Mouse (Mus musculus) midbrain, embryonic 10.5 days (tissue): ENCODE results near the gene Phox2a. TPM values are rescaled to one million over a fixed set of nuclear protein-coding genes. Genes with fewer than 3 reads are reported as not detected.

ENCODE experiments used
- DNase-seq: peaks from one replicate; pipeline ENCODE4 v3.0.0-alpha.2; 2017; ENCODE audit warnings: low spot score
- H3K27ac ChIP-seq: fragments of 300-500 bp; sonication (generic); replicated peaks from 2 replicates; pipeline ENCODE4 v1.5.1; 2016; ENCODE audit warnings: mild to moderate bottlenecking
- H3K27me3 ChIP-seq: fragments of 300-500 bp; sonication (generic); 2 replicates; pipeline ENCODE4 v1.6.1; 2016; ENCODE audit warnings: low read depth, mild to moderate bottlenecking; ENCODE audit not compliant: poor library complexity, severe bottlenecking
- H3K36me3 ChIP-seq: fragments of 300-500 bp; sonication (generic); 2 replicates; pipeline ENCODE4 v1.6.1; 2016; ENCODE audit warnings: mild to moderate bottlenecking, moderate library complexity
- H3K4me1 ChIP-seq: fragments of 300-500 bp; sonication (generic); 2 replicates; pipeline ENCODE4 v1.6.1; 2016
- H3K4me3 ChIP-seq: fragments of 300-500 bp; sonication (generic); 2 replicates; pipeline ENCODE4 v1.5.1; 2016; ENCODE audit warnings: mild to moderate bottlenecking, moderate library complexity
- H3K9me3 ChIP-seq: fragments of 300-500 bp; sonication (generic); replicated peaks from 2 replicates; pipeline ENCODE4 v1.6.1; 2016; ENCODE audit warnings: mild to moderate bottlenecking
- WGBS: fragments of 180-500 bp; shearing (Covaris S2); methylation state at CpG from one replicate; pipeline ENCODE4 v1.1.7; 2016; 5-methylcytosine and 5-hydroxymethylcytosine counted together
- polyA plus RNA-seq: library from polyadenylated mRNA; unstranded; fragments of >200 nt; fragmentation: Nextera tagmentation; extraction: Ambion mirVana; gene quantifications from 2 replicates; pipeline ENCODE4 v1.2.1, GENCODE M21; 2016

Gene Phox2a
- polyA plus RNA-seq, 1 experiment from 2014 or later: 2.0 TPM

DNA sequence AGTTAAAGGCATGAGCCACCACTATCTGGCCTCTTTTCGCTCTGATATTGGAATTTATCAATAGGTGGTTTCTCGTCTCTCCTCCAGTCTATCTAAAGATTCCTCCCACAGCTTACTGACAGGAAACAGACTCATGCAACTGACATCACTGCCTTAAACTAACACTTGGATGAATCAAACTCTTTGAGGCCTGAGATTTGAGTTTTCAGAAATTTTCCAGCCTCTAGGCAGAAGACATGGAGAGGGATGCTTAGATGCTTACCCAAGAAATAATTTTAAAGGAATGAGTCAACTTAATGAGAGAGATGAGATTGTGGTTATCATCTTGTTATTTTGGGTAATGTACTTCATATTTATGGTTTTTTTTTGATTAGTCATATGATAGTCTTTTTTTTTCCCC lies 35.7 kb downstream of the Phox2a start:
- Histone ChIP-seq H3K4me3 (no peak overlapping the region), H3K4me1 (no peaks in the 10 kb centered on the region), H3K27me3 (no peaks in the 10 kb centered on the region), H3K9me3 (no peaks in the 10 kb centered on the region), H3K36me3 (no peaks in the 10 kb centered on the region), H3K27ac (no peak overlapping the region)
- DNase-seq: no peak
- 97% methylated on average over 2 of the region's 2 CpGs for WGBS

DNA sequence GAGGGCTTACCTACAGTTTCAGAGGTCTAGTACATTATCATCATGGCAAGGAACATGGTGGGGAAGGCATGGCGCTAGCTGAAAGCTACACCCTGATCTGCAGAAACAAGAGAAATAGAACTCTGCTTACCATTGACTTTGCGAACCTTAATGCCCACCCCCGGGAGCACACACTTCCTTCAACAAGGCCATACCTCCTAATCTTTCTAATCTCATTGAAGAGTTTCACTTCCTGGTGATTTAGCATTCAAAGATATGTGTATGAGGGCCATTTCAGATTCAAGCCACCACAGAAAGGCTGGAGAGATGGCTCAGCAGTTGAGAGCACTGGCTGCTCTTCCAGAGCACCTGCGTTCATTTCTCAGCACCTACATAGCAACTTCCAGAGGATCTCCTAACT lies 39.0 kb downstream of the Phox2a start, which contains the start of gene Folr2:
TSS of gene Folr2 (minus strand) at position 101 of the 400 bp plus-strand sequence.
- Histone ChIP-seq H3K4me1 (no peaks in the 10 kb centered on the region), H3K9me3 (no peaks in the 10 kb centered on the region), H3K4me3 (no peak within 1 kb of the TSS), H3K36me3 (no peaks in the 10 kb centered on the region), H3K27me3 (no peaks in the 10 kb centered on the region), H3K27ac (no peak within 1 kb of the TSS)
- DNase-seq: no peak
- 92% methylated on average over 4 of the region's 4 CpGs for WGBS

DNA sequence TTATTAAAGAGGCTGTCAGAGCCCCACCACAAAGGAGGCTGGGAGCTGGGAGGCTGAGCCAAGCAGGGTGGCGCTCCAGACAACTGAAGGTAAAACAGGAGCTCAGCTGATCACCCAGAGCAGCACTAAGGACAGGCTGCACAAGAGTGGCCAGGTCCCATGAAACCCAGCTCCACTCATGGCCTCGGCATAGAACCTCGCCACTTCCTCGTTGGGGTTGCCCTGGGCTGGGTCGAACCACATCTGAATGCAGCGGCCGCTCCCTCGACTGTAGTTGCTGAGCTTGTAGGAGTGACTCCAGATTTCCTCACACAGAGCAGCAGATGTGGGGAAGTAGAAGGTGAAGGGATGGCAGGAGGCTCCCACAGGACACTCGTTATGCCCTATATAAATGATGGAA lies 40.2 kb downstream of the Phox2a start:
- no peaks in the 10 kb centered on the region for H3K4me1 ChIP-seq
- H3K27me3 ChIP-seq: no peaks in the 10 kb centered on the region
- DNase-seq: no peak
- H3K36me3 ChIP-seq: no peaks in the 10 kb centered on the region
- WGBS: 93% methylated on average over 9 of the region's 9 CpGs
- H3K27ac ChIP-seq: no peak overlapping the region
- no peak overlapping the region for H3K4me3 ChIP-seq
- no peaks in the 10 kb centered on the region for H3K9me3 ChIP-seq

DNA sequence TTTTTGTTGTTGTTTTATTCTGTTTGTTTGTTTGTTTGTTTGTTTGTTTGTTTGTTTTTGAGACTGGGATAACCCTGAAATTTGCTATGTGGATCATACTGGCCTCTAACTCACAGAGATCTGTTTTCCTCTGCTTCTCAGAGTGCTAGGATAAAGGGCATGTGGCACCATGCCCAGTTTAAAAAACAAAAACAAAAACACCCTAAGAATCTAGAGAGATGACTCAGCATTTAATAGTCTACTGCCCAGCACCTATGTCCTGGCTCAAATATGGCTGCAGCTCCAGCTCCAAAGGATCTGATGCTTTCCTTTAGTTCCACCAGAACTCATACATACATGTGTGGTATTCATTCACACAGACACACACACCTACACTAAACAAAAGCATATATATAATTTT lies 42.9 kb downstream of the Phox2a start:
- DNase-seq: no peak
- Histone ChIP-seq H3K4me3 (no peak overlapping the region), H3K4me1 (no peaks in the 10 kb centered on the region), H3K9me3 (no peaks in the 10 kb centered on the region), H3K27me3 (no peaks in the 10 kb centered on the region), H3K36me3 (no peaks in the 10 kb centered on the region), H3K27ac (no peak overlapping the region)

- no peaks in the 10 kb centered on the region for H3K36me3 ChIP-seq
- H3K4me3 ChIP-seq: no peak overlapping the region
- no peaks in the 10 kb centered on the region for H3K9me3 ChIP-seq
- H3K27ac ChIP-seq: no peak overlapping the region
- H3K4me1 ChIP-seq: peaks cover 8% of the 10 kb centered on the region
- DNase-seq: no peak
- WGBS: 78% methylated on average over 3 of the region's 3 CpGs
- no peaks in the 10 kb centered on the region for H3K27me3 ChIP-seq
Observed at GRCm38 (mm10) chr7:101862291-101862690, 44.2 kb downstream of the Phox2a start.

GRCm38 (mm10) chr7:101863415-101863814 lies 45.3 kb downstream of the Phox2a start, which contains the start of gene Anapc15:
Gene Anapc15 (plus strand): TSS chr7:101863715.
- H3K36me3 ChIP-seq: no peaks in the 10 kb centered on the region
- H3K27me3 ChIP-seq: no peaks in the 10 kb centered on the region
- 84% methylated on average over 3 of the region's 3 CpGs for WGBS
- H3K9me3 ChIP-seq: no peaks in the 10 kb centered on the region
- no peak for DNase-seq
- peaks cover 14% of the 10 kb centered on the region for H3K4me1 ChIP-seq
- H3K4me3 ChIP-seq: no peak within 1 kb of the TSS
- H3K27ac ChIP-seq: no peak within 1 kb of the TSS

GRCm38 (mm10) chr7:101866491-101867265 lies 48.6 kb downstream of the Phox2a start:
- no peaks in the 10 kb centered on the region for H3K36me3 ChIP-seq
- H3K27ac ChIP-seq: peak overlapping the region; percentile 7; the same call in 1 of the 2 replicates
- 84% methylated on average over 11 of the region's 11 CpGs for WGBS
- H3K4me3 ChIP-seq: no peak overlapping the region
- H3K4me1 ChIP-seq: peaks cover 26% of the 10 kb centered on the region
- H3K9me3 ChIP-seq: no peaks in the 10 kb centered on the region
- H3K27me3 ChIP-seq: no peaks in the 10 kb centered on the region
- no peak for DNase-seq

DNA sequence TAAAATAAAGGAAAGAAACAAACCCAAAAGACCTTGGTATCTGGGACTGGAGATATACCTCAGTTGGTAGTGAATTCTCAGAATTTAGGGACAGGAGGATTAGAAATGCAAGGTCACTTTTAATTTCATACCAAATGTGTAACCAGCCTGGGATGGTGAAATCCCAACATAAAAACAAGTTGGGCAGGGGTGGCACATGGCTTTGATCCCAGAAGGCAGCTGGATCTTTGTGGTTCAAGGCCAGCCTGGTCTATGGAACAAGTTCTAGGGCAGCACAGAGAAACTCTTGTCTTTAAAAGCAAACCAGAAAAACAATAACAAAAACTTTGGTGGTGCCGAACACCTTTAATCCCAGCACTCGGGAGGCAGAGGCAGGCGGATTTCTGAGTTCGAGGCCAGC lies 49.4 kb downstream of the Phox2a start:
- no peaks in the 10 kb centered on the region for H3K9me3 ChIP-seq
- no peaks in the 10 kb centered on the region for H3K27me3 ChIP-seq
- no peaks in the 10 kb centered on the region for H3K36me3 ChIP-seq
- H3K27ac ChIP-seq: no peak overlapping the region
- 97% methylated on average over 4 of the region's 4 CpGs for WGBS
- peaks cover 26% of the 10 kb centered on the region for H3K4me1 ChIP-seq
- no peak for DNase-seq
- no peak overlapping the region for H3K4me3 ChIP-seq

GRCm38 (mm10) chr7:101868241-101869162 lies 50.4 kb downstream of the Phox2a start:
- Histone ChIP-seq H3K4me3 (peak overlapping the region; percentile 21; the same call in 1 of the 2 replicates), H3K9me3 (no peaks in the 10 kb centered on the region), H3K27me3 (no peaks in the 10 kb centered on the region), H3K36me3 (no peaks in the 10 kb centered on the region), H3K4me1 (peaks cover 26% of the 10 kb centered on the region), H3K27ac (peak overlapping the region; percentile 82)
- DNase-seq: peak; percentile 24
- WGBS: 45% methylated on average over 13 of the region's 13 CpGs

GRCm38 (mm10) chr7:101869163-101869500 lies 51.0 kb downstream of the Phox2a start:
- Histone ChIP-seq H3K4me1 (peaks cover 26% of the 10 kb centered on the region), H3K36me3 (no peaks in the 10 kb centered on the region), H3K4me3 (peak overlapping the region; percentile 21; the same call in 1 of the 2 replicates), H3K9me3 (no peaks in the 10 kb centered on the region), H3K27me3 (no peaks in the 10 kb centered on the region), H3K27ac (peak overlapping the region; percentile 82)
- 42% methylated on average over 7 of the region's 7 CpGs for WGBS
- DNase-seq: peak; percentile 62

DNA sequence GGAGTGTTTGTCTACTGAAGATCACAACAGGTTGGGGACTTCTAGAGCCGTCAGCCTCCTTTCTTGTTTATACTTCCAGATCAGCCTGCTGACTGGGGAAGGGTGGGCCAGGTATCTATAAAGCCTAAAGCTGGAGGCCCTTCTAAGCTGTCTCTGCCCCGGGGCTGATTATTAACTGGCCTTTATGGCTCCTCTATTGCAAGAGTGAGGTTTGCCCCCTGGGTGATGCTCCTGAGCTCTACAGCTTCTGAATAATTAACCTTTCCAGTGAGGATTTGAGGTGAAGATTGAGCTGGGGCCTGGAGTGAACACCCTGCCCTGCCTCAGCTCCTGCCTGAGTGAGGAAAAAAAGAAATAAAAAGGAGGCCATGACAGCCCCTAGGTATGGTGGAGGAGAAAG lies 52.5 kb downstream of the Phox2a start, which contains the start of gene Folr1:
TSS of gene Folr1 (minus strand) at position 160 of the 400 bp plus-strand sequence.
- no peaks in the 10 kb centered on the region for H3K27me3 ChIP-seq
- WGBS: 86% methylated on average over 2 of the region's 2 CpGs
- no peak within 1 kb of the TSS for H3K4me3 ChIP-seq
- H3K36me3 ChIP-seq: no peaks in the 10 kb centered on the region
- DNase-seq: no peak
- peaks cover 26% of the 10 kb centered on the region for H3K4me1 ChIP-seq
- H3K9me3 ChIP-seq: no peaks in the 10 kb centered on the region
- H3K27ac ChIP-seq: peak within 1 kb of the TSS; percentile 82

GRCm38 (mm10) chr7:101871296-101871695 lies 53.2 kb downstream of the Phox2a start:
- WGBS: 93% methylated on average over 3 of the region's 3 CpGs
- Histone ChIP-seq H3K4me3 (no peak overlapping the region), H3K4me1 (peaks cover 26% of the 10 kb centered on the region), H3K27me3 (no peaks in the 10 kb centered on the region), H3K36me3 (no peaks in the 10 kb centered on the region), H3K27ac (no peak overlapping the region), H3K9me3 (no peaks in the 10 kb centered on the region)
- no peak for DNase-seq
